Mouse (Mus musculus) liver, embryonic 14.5 days (tissue): ENCODE results near the gene Ankrd9. TPM values are rescaled to one million over a fixed set of nuclear protein-coding genes. Genes with fewer than 3 reads are reported as not detected.

ENCODE experiments used
- ATAC-seq: fragments of 200-750 bp; cut with Nextera tagmentation; 2 replicates; pipeline ENCODE4 v1.8.0; 2017; ENCODE audit warnings: moderate number of reproducible peaks, mild to moderate bottlenecking, moderate library complexity; ENCODE audit not compliant: insufficient read depth
- DNase-seq, 3 experiments: peaks; one replicate each; pipeline ENCODE4 v3.0.0-alpha.2; 2012 to 2013; ENCODE audit warnings: low read depth in 3 of 3, low spot score in 3 of 3
- H3K27ac ChIP-seq: fragments of 300-500 bp; sonication (generic); 2 replicates; pipeline ENCODE4 v1.5.1; 2014; ENCODE audit warnings: moderate library complexity, mild to moderate bottlenecking, control low read depth, inconsistent platforms
- H3K27me3 ChIP-seq: fragments of 300-500 bp; sonication (generic); 2 replicates; pipeline ENCODE4 v1.6.1; 2014; ENCODE audit warnings: mild to moderate bottlenecking, low read length, moderate library complexity; ENCODE audit not compliant: control insufficient read depth, insufficient read depth
- H3K36me3 ChIP-seq: fragments of 300-500 bp; sonication (generic); replicated peaks from 2 replicates; pipeline ENCODE4 v1.6.1; 2014; ENCODE audit warnings: low read depth; ENCODE audit not compliant: control insufficient read depth, insufficient read depth
- H3K4me1 ChIP-seq, 2 experiments: fragments of 200-500 bp in 1 of 2; fragments of 300-500 bp in 1 of 2; sonication (generic) in 1 of 2; replicated peaks; 2 replicates each; pipeline ENCODE4 v1.6.1; 2012 to 2014; ENCODE audit warnings: antibody characterized with exemption in 1 of 2, inconsistent platforms in 1 of 2, low read length in 1 of 2; ENCODE audit not compliant: control insufficient read depth in 2 of 2, insufficient read depth in 2 of 2
- H3K4me2 ChIP-seq: fragments of 300-500 bp; sonication (generic); 2 replicates; pipeline ENCODE4 v1.6.1; 2014; ENCODE audit warnings: low read depth, mild to moderate bottlenecking, control low read depth, moderate library complexity
- H3K4me3 ChIP-seq, 2 experiments: fragments of 200-500 bp in 1 of 2; fragments of 300-500 bp in 1 of 2; sonication (generic) in 1 of 2; 2 replicates each; pipeline ENCODE4 v1.5.1; 2012 to 2014; ENCODE audit warnings: low read depth in 2 of 2, low read length in 2 of 2, mild to moderate bottlenecking in 2 of 2, control low read depth in 1 of 2, inconsistent platforms in 1 of 2, moderate library complexity in 1 of 2; ENCODE audit not compliant: insufficient read depth in 1 of 2
- H3K9ac ChIP-seq: fragments of 300-500 bp; sonication (generic); replicated peaks from 2 replicates; pipeline ENCODE4 v1.6.1; 2014; ENCODE audit warnings: mild to moderate bottlenecking, control low read depth, moderate library complexity
- H3K9me3 ChIP-seq: fragments of 300-500 bp; sonication (generic); 2 replicates; pipeline ENCODE4 v1.6.1; 2016; ENCODE audit warnings: low read length, mixed read lengths; ENCODE audit not compliant: control insufficient read depth
- CTCF ChIP-seq: IDR thresholded peaks from 2 replicates; pipeline ENCODE4 v1.5.1; 2016; ENCODE audit warnings: antibody characterized with exemption, low read depth, control low read depth
- EP300 ChIP-seq: IDR thresholded peaks from 2 replicates; pipeline ENCODE4 v1.6.1; 2016; ENCODE audit warnings: antibody characterized with exemption, low read depth
- WGBS: fragments of 180-500 bp; shearing (Covaris S2); extraction: QIAGEN DNeasy Blood & Tissue Kit; methylation state at CpG from one replicate; pipeline ENCODE4 v1.1.7; 2014; ENCODE audit not compliant: insufficient replicate concordance; 5-methylcytosine and 5-hydroxymethylcytosine counted together
- polyA plus RNA-seq, 2 experiments: library from polyadenylated mRNA; depleted of rRNA in 1 of 2; stranded (reverse) in 1 of 2; unstranded in 1 of 2; fragments of >200 nt; fragmentation: Nextera tagmentation in 1 of 2; extraction: Ambion mirVana in 1 of 2; gene quantifications; 2 replicates each; pipeline versions ENCODE4 v1.2.1 to v1.2.3; 2012 to 2014

Gene Ankrd9
- polyA plus RNA-seq, 2 experiments = 41.8 to 47.4 TPM

GRCm38 (mm10) chr12:110954351-110954991, 24.4 kb downstream of the Ankrd9 start:
- no peaks in the 10 kb centered on the region for H3K36me3 ChIP-seq
- no peaks in the 10 kb centered on the region for H3K27me3 ChIP-seq
- no peak for TF ChIP-seq CTCF
- TF ChIP-seq EP300 = no peak
- DNase-seq = no peak
- H3K4me2 ChIP-seq = no peak overlapping the region
- no peak for ATAC-seq
- WGBS = 75% methylated on average over 4 of the region's 4 CpGs
- no peaks in the 10 kb centered on the region for H3K9me3 ChIP-seq
- H3K4me1 ChIP-seq = peaks cover 21 to 29% of the 10 kb centered on the region in 2 experiments
- no peak overlapping the region; the same call in 1 of the 2 replicates for H3K9ac ChIP-seq
- peak overlapping the region; percentile 46 for H3K27ac ChIP-seq
- H3K4me3 ChIP-seq = no peak overlapping the region

- TF ChIP-seq EP300 (no peak), CTCF (no peak)
- Histone ChIP-seq H3K4me1 (peaks cover 21 to 29% of the 10 kb centered on the region in 2 experiments), H3K27me3 (no peaks in the 10 kb centered on the region), H3K4me3 (no peak overlapping the region), H3K4me2 (peak overlapping the region; percentile 49), H3K9ac (peak overlapping the region; percentile 43; the same call in 1 of the 2 replicates), H3K27ac (peak overlapping the region; percentile 83), H3K9me3 (no peaks in the 10 kb centered on the region), H3K36me3 (no peaks in the 10 kb centered on the region; the same call in 1 of the 2 replicates)
- WGBS = 36% methylated on average over 2 of the region's 2 CpGs
- DNase-seq = no peak
- 0 out of 2 replicates have a peak, but pooled peaks have one; percentile 11 for ATAC-seq
These were observed 24.9 kb downstream of the Ankrd9 start for GRCm38 (mm10) chr12:110953900-110954299.

GRCm38 (mm10) chr12:110953443-110953842, 25.4 kb downstream of the Ankrd9 start:
- peak; percentile 79 for ATAC-seq
- DNase-seq = peak in 2 of 3 experiments; percentile 45 to 56

GRCm38 (mm10) chr12:110952628-110953385, 26.0 kb downstream of the Ankrd9 start:
- H3K9ac ChIP-seq = no peak overlapping the region; the same call in 1 of the 2 replicates
- DNase-seq = no peak
- 81% methylated on average over 6 of the region's 6 CpGs for WGBS
- no peaks in the 10 kb centered on the region for H3K9me3 ChIP-seq
- no peak for ATAC-seq
- no peaks in the 10 kb centered on the region for H3K27me3 ChIP-seq
- peaks cover 21 to 37% of the 10 kb centered on the region in 2 experiments for H3K4me1 ChIP-seq
- no peak overlapping the region for H3K4me3 ChIP-seq
- H3K27ac ChIP-seq = peak overlapping the region; percentile 83
- H3K4me2 ChIP-seq = peak overlapping the region; percentile 49; the same call in 1 of the 2 replicates
- no peak for TF ChIP-seq CTCF
- TF ChIP-seq EP300 = no peak
- H3K36me3 ChIP-seq = no peaks in the 10 kb centered on the region; the same call in 1 of the 2 replicates

More at GRCm38 (mm10) chr12:110953443-110953842, 25.4 kb downstream of the Ankrd9 start:
- WGBS = 61% methylated on average over 3 of the region's 3 CpGs
- peak overlapping the region; percentile 49 for H3K4me2 ChIP-seq
- H3K4me3 ChIP-seq = no peak overlapping the region
- peaks cover 21 to 32% of the 10 kb centered on the region in 2 experiments for H3K4me1 ChIP-seq
- H3K9me3 ChIP-seq = no peaks in the 10 kb centered on the region
- no peaks in the 10 kb centered on the region for H3K27me3 ChIP-seq
- peak overlapping the region; percentile 43; the same call in 1 of the 2 replicates for H3K9ac ChIP-seq
- TF ChIP-seq EP300 (no peak), CTCF (no peak)
- peak overlapping the region; percentile 83 for H3K27ac ChIP-seq
- H3K36me3 ChIP-seq = no peaks in the 10 kb centered on the region; the same call in 1 of the 2 replicates

GRCm38 (mm10) chr12:110951236-110951635, 27.6 kb downstream of the Ankrd9 start:
- WGBS = 57% methylated on average over 7 of the region's 7 CpGs
- TF ChIP-seq CTCF (peak; percentile 69), EP300 (no peak)
- no peak overlapping the region for H3K4me2 ChIP-seq
- no peak overlapping the region for H3K9ac ChIP-seq
- peak overlapping the region; percentile 78 for H3K27ac ChIP-seq
- no peaks in the 10 kb centered on the region; the same call in 1 of the 2 replicates for H3K36me3 ChIP-seq
- H3K4me1 ChIP-seq = peaks cover 21 to 37% of the 10 kb centered on the region in 2 experiments
- no peak overlapping the region for H3K4me3 ChIP-seq
- peak in 2 of 3 experiments; percentile 53 to 59 for DNase-seq
- no peaks in the 10 kb centered on the region for H3K9me3 ChIP-seq
- H3K27me3 ChIP-seq = no peaks in the 10 kb centered on the region
- ATAC-seq = peak; percentile 76
